Mouse (Mus musculus): ENCODE measurements at regions not wholly inside any gene's neighbourhood (a gene's known extent, or its start where the extent isn't known, plus 50 kb on each side); places are given as distances from the start of the nearest gene placed in this dataset.

DNA sequence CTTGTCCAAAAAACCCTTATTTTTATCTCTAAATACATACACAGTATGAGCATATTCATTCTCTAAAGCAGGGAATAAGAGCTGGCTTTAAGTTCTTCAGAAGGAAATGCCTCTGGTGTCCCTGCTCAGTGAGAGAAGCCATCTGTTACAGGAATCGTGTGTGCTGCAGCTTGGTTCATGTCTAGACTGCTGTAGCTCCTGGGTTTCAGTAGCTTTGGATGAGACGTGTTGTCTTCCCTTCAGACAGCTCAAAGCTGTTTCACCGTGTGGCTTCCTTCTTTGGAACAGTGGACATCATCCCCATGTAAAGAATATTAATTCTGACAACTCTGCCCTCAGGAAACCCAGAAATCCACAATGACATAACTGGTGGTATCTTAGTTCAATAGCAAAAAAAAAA is 181.1 kb downstream of the Rps15a start:
- TF ChIP-seq POLR2AphosphoS2 (IDR thresholded peaks at IDR 0.05; ENCODE audit: low read length): no peak
- no peak for TF ChIP-seq SIN3A (IDR thresholded peaks at IDR 0.05; ENCODE audit: low read length)
- no peak for TF ChIP-seq NRF1 (IDR thresholded peaks at IDR 0.05; ENCODE audit: insufficient read depth, low read depth, low read length, poor library complexity, severe bottlenecking)
- TF ChIP-seq MEF2A (IDR thresholded peaks at IDR 0.05; ENCODE audit: extremely low read depth, insufficient replicate concordance, low read depth, low read length, poor library complexity, severe bottlenecking): no peak
- no peak for TF ChIP-seq POLR2AphosphoS5 (IDR thresholded peaks at IDR 0.05; ENCODE audit: borderline replicate concordance, low read depth, low read length)
- no peak for TF ChIP-seq RCOR1 (IDR thresholded peaks at IDR 0.05; ENCODE audit: low read depth, low read length)
- TF ChIP-seq ZC3H11A (IDR thresholded peaks at IDR 0.05; ENCODE audit: low read depth, low read length): no peak
- TF ChIP-seq CHD1 (IDR thresholded peaks at IDR 0.05; ENCODE audit: low read depth, low read length): no peak
- TF ChIP-seq TCF12 (IDR thresholded peaks at IDR 0.05; ENCODE audit: low read depth, low read length): no peak
- TF ChIP-seq CHD2 (IDR thresholded peaks at IDR 0.05; ENCODE audit: low read length): no peak
- TF ChIP-seq MAFK (IDR thresholded peaks at IDR 0.05; ENCODE audit: borderline replicate concordance, low read depth, low read length): no peak
- no peak for TF ChIP-seq EP300 (IDR thresholded peaks at IDR 0.05; ENCODE audit: low read depth in 1 of 2, low read length in 2 of 2)
- no peak for TF ChIP-seq MAX (IDR thresholded peaks at IDR 0.05; ENCODE audit: low read length)
- no peak for TF ChIP-seq ELF1 (IDR thresholded peaks at IDR 0.05; ENCODE audit: low read depth, low read length)
- TF ChIP-seq POLR2A (IDR thresholded peaks at IDR 0.05; ENCODE audit: control insufficient read depth in 1 of 2, insufficient read depth in 1 of 2, low read depth in 1 of 2, low read length in 2 of 2, poor library complexity in 1 of 2): no peak
- TF ChIP-seq RAD21 (IDR thresholded peaks at IDR 0.05; ENCODE audit: low read depth, low read length): no peak
- TF ChIP-seq GABPA (IDR thresholded peaks at IDR 0.05; ENCODE audit: low read depth, low read length): no peak
- no peak for TF ChIP-seq JUND (IDR thresholded peaks at IDR 0.05; ENCODE audit: low read depth, low read length)
- no peak for TF ChIP-seq ZNF384 (IDR thresholded peaks at IDR 0.05; ENCODE audit: low read depth, low read length)
- H3K79me2 ChIP-seq (ENCODE audit: control insufficient read depth, insufficient read depth, low read length, poor library complexity): no peaks in the 10 kb centered on the region
- no peak for DNase-seq (ENCODE audit: low read depth, low spot score)
- no peak overlapping the region for H3K27ac ChIP-seq (ENCODE audit: control insufficient read depth, low read depth, low read length)
- no peaks in the 10 kb centered on the region for H3K4me1 ChIP-seq (ENCODE audit: control insufficient read depth in 1 of 2, insufficient read depth in 2 of 2, low read length in 2 of 2)
- no peaks in the 10 kb centered on the region for H3K27me3 ChIP-seq (ENCODE audit: control insufficient read depth in 1 of 2, insufficient read depth in 2 of 2, low read length in 2 of 2)
- H3K9ac ChIP-seq (ENCODE audit: control insufficient read depth, low read depth, low read length, poor library complexity, severe bottlenecking): no peak overlapping the region
- H3K4me3 ChIP-seq (ENCODE audit: control insufficient read depth in 1 of 2, insufficient read depth in 1 of 2, low read depth in 2 of 2, low read length in 2 of 2): no peak overlapping the region
- no peaks in the 10 kb centered on the region for H3K36me3 ChIP-seq (ENCODE audit: control insufficient read depth in 1 of 2, insufficient read depth in 2 of 2, low read length in 2 of 2)
- no peaks in the 10 kb centered on the region for H3K9me3 ChIP-seq (replicated peaks; ENCODE audit: insufficient read depth, low read length)

DNA sequence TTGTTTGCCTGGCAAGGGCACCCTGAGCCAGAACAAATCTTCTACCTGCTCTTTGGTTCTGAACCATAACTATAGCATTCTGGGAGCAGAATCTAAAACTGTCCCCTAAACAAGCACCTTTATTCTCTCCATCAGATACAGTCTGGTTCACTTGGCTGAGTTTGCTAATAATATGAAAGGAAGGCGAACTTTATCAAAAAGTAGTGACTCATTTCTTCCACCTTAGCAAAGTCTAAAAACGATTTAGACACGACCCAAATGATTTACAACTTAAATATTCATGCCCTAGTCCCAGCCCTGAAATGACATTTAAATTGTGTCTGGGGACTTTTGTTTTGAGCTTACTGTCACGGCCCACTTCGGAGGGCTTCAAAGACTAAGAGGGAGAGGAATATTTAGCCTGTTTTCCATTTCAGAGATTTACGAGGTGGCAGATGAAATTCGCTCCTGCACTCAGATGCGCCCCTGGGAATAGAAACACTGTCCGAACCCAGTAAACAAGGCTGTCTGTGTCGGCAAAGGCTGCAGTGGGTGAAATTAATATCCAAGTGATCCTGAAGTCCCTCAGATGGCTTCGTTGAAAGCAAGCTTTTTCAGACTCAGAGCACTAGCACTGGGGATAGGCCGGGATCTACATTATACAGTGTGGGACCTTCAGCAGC is 184.6 kb downstream of the Rps15a start:
- no peak for DNase-seq (ENCODE audit: low read depth, low spot score)
- Histone ChIP-seq H3K9me3 (replicated peaks; ENCODE audit: insufficient read depth, low read length) (no peaks in the 10 kb centered on the region), H3K27me3 (ENCODE audit: control insufficient read depth in 1 of 2, insufficient read depth in 2 of 2, low read length in 2 of 2) (no peaks in the 10 kb centered on the region), H3K79me2 (ENCODE audit: control insufficient read depth, insufficient read depth, low read length, poor library complexity) (no peaks in the 10 kb centered on the region), H3K9ac (ENCODE audit: control insufficient read depth, low read depth, low read length, poor library complexity, severe bottlenecking) (no peak overlapping the region), H3K36me3 (ENCODE audit: control insufficient read depth in 1 of 2, insufficient read depth in 2 of 2, low read length in 2 of 2) (no peaks in the 10 kb centered on the region), H3K4me1 (ENCODE audit: control insufficient read depth in 1 of 2, insufficient read depth in 2 of 2, low read length in 2 of 2) (no peaks in the 10 kb centered on the region), H3K27ac (ENCODE audit: control insufficient read depth, low read depth, low read length) (no peak overlapping the region), H3K4me3 (ENCODE audit: control insufficient read depth in 1 of 2, insufficient read depth in 1 of 2, low read depth in 2 of 2, low read length in 2 of 2) (no peak overlapping the region)
- TF ChIP-seq GATA1 (IDR thresholded peaks at IDR 0.05; ENCODE audit: low read depth, low read length) (no peak), ELF1 (IDR thresholded peaks at IDR 0.05; ENCODE audit: low read depth, low read length) (no peak), ZMIZ1 (IDR thresholded peaks at IDR 0.05; ENCODE audit: low read depth, low read length) (no peak), KAT2A (conservative IDR thresholded peaks at IDR 0.05; ENCODE audit: low read depth, low read length) (no peak)
